Mouse (Mus musculus) heart, postnatal 0 days (tissue): ENCODE data around the gene Trappc6a.

Source experiments
- CTCF ChIP-seq: IDR thresholded peaks from 2 replicates; pipeline ENCODE4 v1.5.1; 2016; ENCODE audit warnings: antibody characterized with exemption, control low read depth, low read depth
- EP300 ChIP-seq: IDR thresholded peaks from 2 replicates; pipeline ENCODE4 v1.6.1; 2016; ENCODE audit warnings: antibody characterized with exemption, low read depth

DNA sequence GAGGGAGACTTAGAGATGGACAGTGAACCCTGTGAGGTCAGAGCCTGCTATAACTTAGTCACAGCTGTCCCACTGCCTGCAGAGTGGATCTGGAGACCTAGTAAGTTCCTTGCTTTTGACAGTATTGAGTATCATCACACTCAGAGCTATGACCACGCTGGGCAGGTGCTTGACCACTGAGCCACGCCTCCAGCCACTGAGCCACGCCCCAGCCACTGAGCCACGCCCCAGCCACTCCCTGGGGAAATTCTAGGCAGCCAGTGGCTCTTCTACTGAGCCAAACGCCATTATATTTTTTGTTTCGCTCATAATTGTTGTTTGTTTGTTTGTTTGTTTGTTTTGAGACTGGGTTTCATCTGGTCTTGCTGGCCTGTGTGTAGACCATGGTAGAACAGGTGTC lies 40.6 kb upstream of the Trappc6a start:
- TF ChIP-seq CTCF, result no peak
- TF ChIP-seq EP300, result no peak
